Mouse (Mus musculus) limb, embryonic 14.5 days (tissue): ENCODE measurements around the gene Nlrx1. TPM values are rescaled to one million over a fixed set of nuclear protein-coding genes. Genes with fewer than 3 reads are reported as not detected.

Source experiments
- ATAC-seq: fragments of 200-750 bp; cut with Nextera tagmentation; 2 replicates; pipeline ENCODE4 v1.8.0; 2017; ENCODE audit warnings: low read depth, moderate number of reproducible peaks, moderate TSS enrichment; ENCODE audit not compliant: low FRiP score
- DNase-seq: peaks from one replicate; pipeline ENCODE4 v3.0.0-alpha.2; 2015; ENCODE audit warnings: low spot score
- H3K27ac ChIP-seq: fragments of 300-500 bp; sonication (generic); replicated peaks from 2 replicates; pipeline ENCODE4 v1.5.1; 2014; ENCODE audit warnings: low read depth, mild to moderate bottlenecking, low read length, moderate library complexity, mixed read lengths
- H3K27me3 ChIP-seq: fragments of 300-500 bp; sonication (generic); 2 replicates; pipeline ENCODE4 v1.6.1; 2014; ENCODE audit warnings: low read length, mixed read lengths; ENCODE audit not compliant: control insufficient read depth, insufficient read depth
- H3K36me3 ChIP-seq: fragments of 300-500 bp; sonication (generic); 2 replicates; pipeline ENCODE4 v1.6.1; 2014; ENCODE audit warnings: mild to moderate bottlenecking, low read length, moderate library complexity, mixed read lengths; ENCODE audit not compliant: control insufficient read depth, insufficient read depth
- H3K4me1 ChIP-seq: fragments of 300-500 bp; sonication (generic); 2 replicates; pipeline ENCODE4 v1.6.1; 2014; ENCODE audit warnings: antibody characterized with exemption, low read length, mixed read lengths; ENCODE audit not compliant: control insufficient read depth, insufficient read depth
- H3K4me2 ChIP-seq: fragments of 300-500 bp; sonication (generic); replicated peaks from 2 replicates; pipeline ENCODE4 v1.6.1; 2014; ENCODE audit warnings: low read depth, mild to moderate bottlenecking, low read length, moderate library complexity; ENCODE audit not compliant: severe bottlenecking
- H3K4me3 ChIP-seq: fragments of 300-500 bp; sonication (generic); replicated peaks from 2 replicates; pipeline ENCODE4 v1.5.1; 2014; ENCODE audit warnings: low read length
- H3K9ac ChIP-seq: fragments of 300-500 bp; sonication (generic); 2 replicates; pipeline ENCODE4 v1.6.1; 2014; ENCODE audit warnings: mild to moderate bottlenecking, low read depth, low read length, moderate library complexity; ENCODE audit not compliant: severe bottlenecking
- H3K9me3 ChIP-seq: fragments of 300-500 bp; sonication (generic); 2 replicates; pipeline ENCODE4 v1.6.1; 2016; ENCODE audit warnings: low read length; ENCODE audit not compliant: control insufficient read depth
- POLR2A ChIP-seq: fragments of 200-500 bp; IDR thresholded peaks from 2 replicates; pipeline ENCODE4 v1.8.0; 2012; ENCODE audit warnings: inconsistent platforms, mild to moderate bottlenecking, moderate library complexity, borderline replicate concordance; ENCODE audit not compliant: insufficient read depth, insufficient read length; ENCODE audit errors: extremely low read depth
- WGBS: fragments of 180-500 bp; shearing (Covaris S2); extraction: QIAGEN DNeasy Blood & Tissue Kit; methylation state at CpG from one replicate; pipeline ENCODE4 v1.1.7; 2014; 5-methylcytosine and 5-hydroxymethylcytosine counted together
- polyA plus RNA-seq, 2 experiments: library from polyadenylated mRNA; depleted of rRNA in 1 of 2; stranded (reverse) in 1 of 2; unstranded in 1 of 2; fragments of >200 nt; fragmentation: Nextera tagmentation in 1 of 2; extraction: Ambion mirVana in 1 of 2; gene quantifications; 2 replicates each; pipeline versions ENCODE4 v1.2.1 to v1.2.3; 2012 to 2014

Nlrx1 gene
- polyA plus RNA-seq, 2 experiments = 8.6 to 13.5 TPM

- 80% methylated on average over 10 of the region's 10 CpGs for WGBS
- no peak within 1 kb of the TSS for H3K4me3 ChIP-seq
Observed at GRCm38 (mm10) chr9:44251314-44251713, 17.1 kb downstream of the Nlrx1 start, which contains the start of gene Pdzd3. Gene Pdzd3, minus strand, starts transcription at chr9:44251471.

GRCm38 (mm10) chr9:44250445-44250844 lies 18.0 kb downstream of the Nlrx1 start:
- no peak overlapping the region for H3K4me3 ChIP-seq
- no peak for TF ChIP-seq POLR2A
- no peak overlapping the region for H3K27ac ChIP-seq
- no peak overlapping the region for H3K4me2 ChIP-seq
- no peak overlapping the region for H3K9ac ChIP-seq
- H3K4me1 ChIP-seq = peaks cover 14% of the 10 kb centered on the region
- no peaks in the 10 kb centered on the region for H3K27me3 ChIP-seq
- WGBS = 77% methylated on average over 4 of the region's 4 CpGs
- H3K36me3 ChIP-seq = no peaks in the 10 kb centered on the region
- no peaks in the 10 kb centered on the region for H3K9me3 ChIP-seq
- DNase-seq (no peak), ATAC-seq (no peak)

More at GRCm38 (mm10) chr9:44251314-44251713, 17.1 kb downstream of the Nlrx1 start, which contains the start of gene Pdzd3:
- H3K27ac ChIP-seq = no peak within 1 kb of the TSS
- peaks cover 2% of the 10 kb centered on the region; the same call in 1 of the 2 replicates for H3K36me3 ChIP-seq
- no peaks in the 10 kb centered on the region for H3K9me3 ChIP-seq
- peaks cover 17% of the 10 kb centered on the region for H3K4me1 ChIP-seq
- no peak within 1 kb of the TSS for H3K4me2 ChIP-seq
- H3K27me3 ChIP-seq = no peaks in the 10 kb centered on the region
- H3K9ac ChIP-seq = no peak within 1 kb of the TSS
- no peak for TF ChIP-seq POLR2A
- ATAC-seq (no peak), DNase-seq (no peak)

- Histone ChIP-seq H3K4me1 (peaks cover 5% of the 10 kb centered on the region; the same call in 1 of the 2 replicates), H3K27me3 (no peaks in the 10 kb centered on the region), H3K9me3 (no peaks in the 10 kb centered on the region), H3K9ac (no peak overlapping the region), H3K4me2 (no peak overlapping the region), H3K36me3 (no peaks in the 10 kb centered on the region), H3K4me3 (no peak overlapping the region), H3K27ac (no peak overlapping the region)
- WGBS = 47% methylated on average over 26 of the region's 26 CpGs
- no peak for DNase-seq
- no peak for TF ChIP-seq POLR2A
- no peak for ATAC-seq
Observed at GRCm38 (mm10) chr9:44249181-44250146, 18.9 kb downstream of the Nlrx1 start.

- Histone ChIP-seq H3K9me3 (no peaks in the 10 kb centered on the region), H3K9ac (no peak overlapping the region), H3K4me3 (no peak overlapping the region), H3K27ac (no peak overlapping the region), H3K27me3 (no peaks in the 10 kb centered on the region), H3K36me3 (no peaks in the 10 kb centered on the region), H3K4me2 (no peak overlapping the region), H3K4me1 (no peaks in the 10 kb centered on the region)
- no peak for DNase-seq
- no peak for ATAC-seq
- WGBS = 82% methylated on average over 6 of the region's 6 CpGs
- TF ChIP-seq POLR2A = no peak
Observed at GRCm38 (mm10) chr9:44247907-44248306, 20.5 kb downstream of the Nlrx1 start.

DNA sequence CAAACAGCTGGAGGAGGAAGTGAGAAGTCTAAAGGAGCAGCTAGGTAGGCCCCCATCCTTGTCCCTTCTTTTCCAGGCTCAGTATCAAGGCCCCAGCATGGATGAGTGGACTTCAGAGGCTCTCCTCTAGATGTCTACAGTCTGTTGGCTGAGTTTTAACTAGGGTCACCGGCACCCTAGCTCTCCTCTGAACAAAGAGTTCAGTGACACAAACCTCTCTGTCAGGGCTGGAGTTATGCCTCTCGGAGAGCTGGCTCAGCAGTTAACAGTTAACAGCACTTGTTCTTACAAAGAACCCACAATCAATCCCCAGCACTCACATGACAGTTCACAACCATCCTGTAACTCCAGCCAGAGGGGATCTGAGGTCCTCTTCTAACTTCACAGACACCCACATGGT lies 24.8 kb downstream of the Nlrx1 start:
- no peaks in the 10 kb centered on the region for H3K9me3 ChIP-seq
- no peak overlapping the region for H3K4me2 ChIP-seq
- no peak for ATAC-seq
- H3K4me3 ChIP-seq = no peak overlapping the region
- no peak for DNase-seq
- no peaks in the 10 kb centered on the region for H3K36me3 ChIP-seq
- no peaks in the 10 kb centered on the region for H3K27me3 ChIP-seq
- no peaks in the 10 kb centered on the region for H3K4me1 ChIP-seq
- no peak for TF ChIP-seq POLR2A
- WGBS = 56% methylated on average over 2 of the region's 2 CpGs
- no peak overlapping the region for H3K27ac ChIP-seq
- no peak overlapping the region for H3K9ac ChIP-seq
